Mouse (Mus musculus) lung, adult 2 months (tissue): Measurements from ENCODE around the gene AK157302.

ENCODE experiments used
- CTCF ChIP-seq: fragments of 200-500 bp; IDR thresholded peaks from 2 replicates; pipeline ENCODE4 v1.5.1; 2011; ENCODE audit warnings: mild to moderate bottlenecking, low read length, control low read depth; ENCODE audit not compliant: insufficient read depth
- POLR2A ChIP-seq: fragments of 200-500 bp; IDR thresholded peaks from 2 replicates; pipeline ENCODE4 v1.6.1; 2011; ENCODE audit warnings: low read depth, mild to moderate bottlenecking, control low read depth, low read length, borderline replicate concordance; ENCODE audit errors: extremely low read depth

DNA sequence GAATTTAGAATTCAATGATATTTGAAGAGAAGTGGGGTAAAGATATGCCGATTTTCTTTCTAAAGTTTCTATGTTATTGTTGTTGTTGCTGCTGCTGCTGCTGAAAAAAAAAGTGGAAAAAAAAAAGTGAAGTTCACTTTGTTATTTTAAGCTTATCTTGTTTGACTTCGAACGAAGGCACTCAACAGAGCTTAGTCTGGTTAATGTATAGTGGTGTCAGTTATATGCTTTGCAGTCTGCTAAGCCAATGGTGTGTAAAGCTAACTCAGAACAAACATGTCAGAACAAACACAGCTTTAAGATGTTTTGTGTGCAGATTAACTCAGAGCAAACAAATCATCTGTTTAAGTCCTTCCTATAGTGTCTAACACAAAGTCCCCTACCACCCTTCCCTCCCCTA is 40.9 kb upstream of the AK157302 start:
- TF ChIP-seq CTCF (no peak), POLR2A (no peak)
